Mouse (Mus musculus) heart, embryonic 13.5 days (tissue): Measurements from ENCODE around the gene Fndc3b. TPM values are rescaled to one million over a fixed set of nuclear protein-coding genes. Genes with fewer than 3 reads are reported as not detected.

Experiments used
- ATAC-seq: fragments of 200-750 bp; cut with Nextera tagmentation; 2 replicates; pipeline ENCODE4 v1.8.0; 2017; ENCODE audit warnings: moderate TSS enrichment; ENCODE audit not compliant: insufficient number of reproducible peaks, low FRiP score, low TSS enrichment; ENCODE audit errors: extremely low read depth
- H3K27ac ChIP-seq: fragments of 300-500 bp; sonication (generic); replicated peaks from 2 replicates; pipeline ENCODE4 v1.5.1; 2015; ENCODE audit warnings: moderate library complexity, mild to moderate bottlenecking, inconsistent platforms
- H3K27me3 ChIP-seq: fragments of 300-500 bp; sonication (generic); replicated peaks from 2 replicates; pipeline ENCODE4 v1.6.1; 2015; ENCODE audit warnings: mild to moderate bottlenecking, inconsistent platforms
- H3K36me3 ChIP-seq: fragments of 300-500 bp; sonication (generic); 2 replicates; pipeline ENCODE4 v1.6.1; 2015; ENCODE audit warnings: mild to moderate bottlenecking, inconsistent platforms
- H3K4me1 ChIP-seq: fragments of 300-500 bp; sonication (generic); 2 replicates; pipeline ENCODE4 v1.6.1; 2015; ENCODE audit warnings: inconsistent platforms
- H3K4me2 ChIP-seq: fragments of 300-500 bp; sonication (generic); 2 replicates; pipeline ENCODE4 v1.6.1; 2015; ENCODE audit warnings: inconsistent platforms, mild to moderate bottlenecking, moderate library complexity
- H3K4me3 ChIP-seq: fragments of 300-500 bp; sonication (generic); 2 replicates; pipeline ENCODE4 v1.5.1; 2015; ENCODE audit warnings: moderate library complexity, mild to moderate bottlenecking, inconsistent platforms
- H3K9ac ChIP-seq: fragments of 300-500 bp; sonication (generic); 2 replicates; pipeline ENCODE4 v1.6.1; 2015; ENCODE audit warnings: inconsistent platforms, mild to moderate bottlenecking, moderate library complexity
- H3K9me3 ChIP-seq: fragments of 300-500 bp; sonication (generic); 2 replicates; pipeline ENCODE4 v1.6.1; 2016; ENCODE audit warnings: inconsistent platforms
- WGBS: fragments of 180-500 bp; shearing (Covaris S2); methylation state at CpG from one replicate; pipeline ENCODE4 v1.1.7; 2015; ENCODE audit warnings: mixed read lengths; 5-methylcytosine and 5-hydroxymethylcytosine counted together
- polyA plus RNA-seq: library from polyadenylated mRNA; unstranded; fragments of >200 nt; fragmentation: Nextera tagmentation; extraction: Ambion mirVana; gene quantifications from 2 replicates; pipeline ENCODE4 v1.2.1, GENCODE M21; 2015

Fndc3b gene
- polyA plus RNA-seq, 1 experiment from 2014 or later: 22.3 TPM

GRCm38 (mm10) chr3:27667280-27667679 is 43.8 kb downstream of the Fndc3b start:
- Histone ChIP-seq H3K4me3 (no peak overlapping the region), H3K4me1 (peaks cover 94% of the 10 kb centered on the region), H3K27me3 (no peaks in the 10 kb centered on the region), H3K36me3 (no peaks in the 10 kb centered on the region), H3K27ac (no peak overlapping the region), H3K9me3 (no peaks in the 10 kb centered on the region), H3K9ac (no peak overlapping the region), H3K4me2 (no peak overlapping the region)
- 74% methylated on average over 4 of the region's 4 CpGs for WGBS
- ATAC-seq: no peak

GRCm38 (mm10) chr3:27665338-27665737 is 45.8 kb downstream of the Fndc3b start:
- Histone ChIP-seq H3K4me1 (peaks cover 87% of the 10 kb centered on the region), H3K36me3 (no peaks in the 10 kb centered on the region), H3K27me3 (no peaks in the 10 kb centered on the region), H3K4me2 (no peak overlapping the region), H3K9me3 (no peaks in the 10 kb centered on the region), H3K9ac (0 out of 2 replicates have a peak overlapping the region, but pooled peaks have one; percentile 37), H3K4me3 (no peak overlapping the region), H3K27ac (peak overlapping the region; percentile 4; the same call in 1 of the 2 replicates)
- no peak for ATAC-seq
- 5% methylated on average over 1 of the region's 1 CpGs for WGBS

GRCm38 (mm10) chr3:27663221-27663620 is 47.9 kb downstream of the Fndc3b start:
- Histone ChIP-seq H3K4me2 (no peak overlapping the region), H3K27ac (peak overlapping the region; percentile 36), H3K36me3 (no peaks in the 10 kb centered on the region; the same call in 1 of the 2 replicates), H3K9ac (no peak overlapping the region), H3K4me1 (peaks cover 85% of the 10 kb centered on the region), H3K9me3 (no peaks in the 10 kb centered on the region), H3K4me3 (no peak overlapping the region), H3K27me3 (no peaks in the 10 kb centered on the region)
- no peak for ATAC-seq
- 28% methylated on average over 5 of the region's 5 CpGs for WGBS

- Histone ChIP-seq H3K4me2 (no peak overlapping the region), H3K36me3 (no peaks in the 10 kb centered on the region; the same call in 1 of the 2 replicates), H3K4me1 (peaks cover 91% of the 10 kb centered on the region), H3K9ac (no peak overlapping the region), H3K4me3 (no peak overlapping the region), H3K27ac (peak overlapping the region; percentile 86; the same call in 1 of the 2 replicates), H3K27me3 (no peaks in the 10 kb centered on the region), H3K9me3 (no peaks in the 10 kb centered on the region)
- 86% methylated on average over 4 of the region's 4 CpGs for WGBS
- ATAC-seq: no peak
Observed at GRCm38 (mm10) chr3:27658198-27658763, 52.8 kb downstream of the Fndc3b start.

- peak overlapping the region; percentile 30 for H3K4me2 ChIP-seq
- peak overlapping the region; percentile 86 for H3K27ac ChIP-seq
Observed at GRCm38 (mm10) chr3:27656764-27657390, 54.2 kb downstream of the Fndc3b start.

GRCm38 (mm10) chr3:27655673-27656072 is 55.4 kb downstream of the Fndc3b start:
- Histone ChIP-seq H3K36me3 (no peaks in the 10 kb centered on the region; the same call in 1 of the 2 replicates), H3K27me3 (no peaks in the 10 kb centered on the region), H3K27ac (peak overlapping the region; percentile 85), H3K4me2 (no peak overlapping the region; the same call in 1 of the 2 replicates), H3K9ac (no peak overlapping the region), H3K4me3 (no peak overlapping the region), H3K4me1 (peaks cover 97% of the 10 kb centered on the region), H3K9me3 (no peaks in the 10 kb centered on the region)
- WGBS: 12% methylated on average over 4 of the region's 4 CpGs
- ATAC-seq: no peak

More at GRCm38 (mm10) chr3:27656764-27657390, 54.2 kb downstream of the Fndc3b start:
- H3K27me3 ChIP-seq: no peaks in the 10 kb centered on the region
- peaks cover 92% of the 10 kb centered on the region for H3K4me1 ChIP-seq
- ATAC-seq: no peak
- WGBS: 14% methylated on average over 7 of the region's 7 CpGs
- H3K4me3 ChIP-seq: no peak overlapping the region
- H3K9ac ChIP-seq: peak overlapping the region; percentile 67
- H3K36me3 ChIP-seq: no peaks in the 10 kb centered on the region; the same call in 1 of the 2 replicates
- no peaks in the 10 kb centered on the region for H3K9me3 ChIP-seq

GRCm38 (mm10) chr3:27655042-27655441 is 56.1 kb downstream of the Fndc3b start:
- no peak overlapping the region for H3K4me3 ChIP-seq
- H3K27ac ChIP-seq: peak overlapping the region; percentile 85
- ATAC-seq: no peak
- H3K27me3 ChIP-seq: no peaks in the 10 kb centered on the region
- H3K9ac ChIP-seq: no peak overlapping the region
- H3K36me3 ChIP-seq: peaks cover 3% of the 10 kb centered on the region; the same call in 1 of the 2 replicates
- no peaks in the 10 kb centered on the region for H3K9me3 ChIP-seq
- H3K4me1 ChIP-seq: peaks cover 99% of the 10 kb centered on the region
- WGBS: 72% methylated on average over 11 of the region's 11 CpGs
- H3K4me2 ChIP-seq: no peak overlapping the region

GRCm38 (mm10) chr3:27652451-27653011 is 58.6 kb downstream of the Fndc3b start:
- peak overlapping the region; percentile 85 for H3K27ac ChIP-seq
- ATAC-seq: no peak
- 32% methylated on average over 9 of the region's 9 CpGs for WGBS

GRCm38 (mm10) chr3:27651731-27652130 is 59.4 kb downstream of the Fndc3b start:
- H3K9ac ChIP-seq: peak overlapping the region; percentile 28; the same call in 1 of the 2 replicates
- no peaks in the 10 kb centered on the region for H3K9me3 ChIP-seq
- peaks cover 99% of the 10 kb centered on the region for H3K4me1 ChIP-seq
- H3K27ac ChIP-seq: peak overlapping the region; percentile 85; the same call in 1 of the 2 replicates
- WGBS: 49% methylated on average over 6 of the region's 6 CpGs
- H3K27me3 ChIP-seq: no peaks in the 10 kb centered on the region
- H3K4me2 ChIP-seq: no peak overlapping the region
- no peak overlapping the region for H3K4me3 ChIP-seq
- no peak for ATAC-seq
- peaks cover 3% of the 10 kb centered on the region; the same call in 1 of the 2 replicates for H3K36me3 ChIP-seq

More at GRCm38 (mm10) chr3:27652451-27653011, 58.6 kb downstream of the Fndc3b start:
- no peaks in the 10 kb centered on the region for H3K27me3 ChIP-seq
- no peak overlapping the region for H3K4me3 ChIP-seq
- H3K36me3 ChIP-seq: peaks cover 3% of the 10 kb centered on the region; the same call in 1 of the 2 replicates
- no peaks in the 10 kb centered on the region for H3K9me3 ChIP-seq
- peaks cover 99% of the 10 kb centered on the region for H3K4me1 ChIP-seq
- peak overlapping the region; percentile 67 for H3K9ac ChIP-seq
- no peak overlapping the region for H3K4me2 ChIP-seq

GRCm38 (mm10) chr3:27650083-27650482 is 61.0 kb downstream of the Fndc3b start:
- Histone ChIP-seq H3K36me3 (peaks cover 3% of the 10 kb centered on the region; the same call in 1 of the 2 replicates), H3K9ac (no peak overlapping the region), H3K9me3 (no peaks in the 10 kb centered on the region), H3K27ac (0 out of 2 replicates have a peak overlapping the region, but pooled peaks have one; percentile 5), H3K4me1 (peaks cover 97% of the 10 kb centered on the region), H3K4me3 (no peak overlapping the region), H3K27me3 (no peaks in the 10 kb centered on the region), H3K4me2 (no peak overlapping the region)
- ATAC-seq: no peak
- 82% methylated on average over 11 of the region's 11 CpGs for WGBS

GRCm38 (mm10) chr3:27649316-27649715 is 61.8 kb downstream of the Fndc3b start:
- Histone ChIP-seq H3K27me3 (no peaks in the 10 kb centered on the region), H3K4me3 (no peak overlapping the region), H3K4me2 (no peak overlapping the region), H3K4me1 (peaks cover 97% of the 10 kb centered on the region), H3K9me3 (no peaks in the 10 kb centered on the region), H3K9ac (no peak overlapping the region), H3K36me3 (peaks cover 3% of the 10 kb centered on the region; the same call in 1 of the 2 replicates), H3K27ac (peak overlapping the region; percentile 82)
- 17% methylated on average over 1 of the region's 1 CpGs for WGBS
- no peak for ATAC-seq
